Comparison of ENCODE assay signal across 10 mouse cellular contexts in genomic region chr2:27321431-27321875, GRCm38 (mm10).
DNase-seq lines count a peak whose midpoint lies in the region; ATAC-seq and TF ChIP-seq lines count a peak whose summit lies in the region.
"Had no signal": no experiment of that assay in that cellular context is flagged by ENCODE, and none has a peak within 500 bp of the region (broad histone marks: within the 10 kb centered on the region; RNA-seq: fewer than 3 reads in every experiment).

No protein-coding gene starts in this region.

- peak overlapping the region; percentile 66 for H3K27ac ChIP-seq in hindbrain, embryonic 12.5 days
- H3K27ac ChIP-seq in layer of hippocampus, adult 2 months, result no peak overlapping the region
- H3K27ac ChIP-seq in liver, embryonic 12.5 days, result no peak overlapping the region
- H3K27ac ChIP-seq: kidney, postnatal 0 days; liver, embryonic 13.5 days had no signal

- no peaks in the 10 kb centered on the region for H3K9me3 ChIP-seq in E14TG2a.4 (ENCODE audit: low read length)
- H3K9me3 ChIP-seq in hindbrain, embryonic 12.5 days (replicated peaks), result no peaks in the 10 kb centered on the region
- no peaks in the 10 kb centered on the region for H3K9me3 ChIP-seq in liver, embryonic 12.5 days (replicated peaks)
- H3K9me3 ChIP-seq: liver, embryonic 13.5 days had no signal

- peaks cover 11% of the 10 kb centered on the region; the same call in 1 of the 2 replicates for H3K36me3 ChIP-seq in E14TG2a.4 (ENCODE audit: insufficient read depth, low read length)
- peaks cover 2% of the 10 kb centered on the region; the same call in 1 of the 2 replicates for H3K36me3 ChIP-seq in hindbrain, embryonic 12.5 days
- H3K36me3 ChIP-seq in liver, embryonic 12.5 days, result no peaks in the 10 kb centered on the region
- H3K36me3 ChIP-seq: liver, embryonic 13.5 days had no signal

- 0 out of 2 replicates have a peak overlapping the region, but pooled peaks have one; percentile 20 for H3K4me3 ChIP-seq in E14TG2a.4 (replicated peaks; ENCODE audit: low read length)
- H3K4me3 ChIP-seq in hindbrain, embryonic 12.5 days, result no peak overlapping the region
- no peak overlapping the region for H3K4me3 ChIP-seq in layer of hippocampus, adult 2 months
- H3K4me3 ChIP-seq in liver, embryonic 12.5 days, result no peak overlapping the region
- H3K4me3 ChIP-seq: liver, embryonic 13.5 days had no signal

- H3K27me3 ChIP-seq in E14TG2a.4 (ENCODE audit: insufficient read depth, low read length), result no peaks in the 10 kb centered on the region
- H3K27me3 ChIP-seq in hindbrain, embryonic 12.5 days, result no peaks in the 10 kb centered on the region
- H3K27me3 ChIP-seq in liver, embryonic 12.5 days (replicated peaks), result no peaks in the 10 kb centered on the region
- H3K27me3 ChIP-seq: liver, embryonic 13.5 days had no signal

- no peak overlapping the region for H3K9ac ChIP-seq in hindbrain, embryonic 12.5 days
- no peak overlapping the region for H3K9ac ChIP-seq in liver, embryonic 12.5 days
- H3K9ac ChIP-seq: liver, embryonic 13.5 days had no signal

- peaks cover 64% of the 10 kb centered on the region for H3K4me1 ChIP-seq in E14TG2a.4 (replicated peaks; ENCODE audit: low read depth, low read length)
- peaks cover 69% of the 10 kb centered on the region for H3K4me1 ChIP-seq in hindbrain, embryonic 12.5 days
- peaks cover 48% of the 10 kb centered on the region for H3K4me1 ChIP-seq in liver, embryonic 12.5 days

- peak; percentile 48 for ATAC-seq in hindbrain, embryonic 12.5 days (ENCODE audit: low FRiP score)
- no peak for ATAC-seq in liver, embryonic 12.5 days

- peak; percentile 63 for DNase-seq in adrenal gland, adult 2 months
- DNase-seq in adrenal gland, adult 8-10 months, result no peak
- DNase-seq in embryo, embryonic 10.5 days (ENCODE audit: low spot score), result peak; percentile 32
- DNase-seq in layer of hippocampus, adult 2 months (ENCODE audit: low spot score in 2 of 2), result no peak
- no peak for DNase-seq in kidney, postnatal 14 days
- DNase-seq: liver, embryonic 13.5 days had no signal

- WGBS in hindbrain, embryonic 12.5 days, result 9% methylated on average over 6 of the region's 6 CpGs
- 67% methylated on average over 6 of the region's 6 CpGs for WGBS in liver, embryonic 12.5 days (ENCODE audit: insufficient replicate concordance)

- no peak for TF ChIP-seq CTCF in E14TG2a.4 (conservative IDR thresholded peaks at IDR 0.05; ENCODE audit: low read length)
- TF ChIP-seq CTCF in layer of hippocampus, adult 2 months (conservative IDR thresholded peaks at IDR 0.05), result no peak

- no peak overlapping the region for H3K4me2 ChIP-seq in hindbrain, embryonic 12.5 days (replicated peaks)
- H3K4me2 ChIP-seq in liver, embryonic 12.5 days, result no peak overlapping the region
- H3K4me2 ChIP-seq: liver, embryonic 13.5 days had no signal

Comparison
In these comparisons a context has a peak if more than half of its experiments do, and no peak if none do; other contexts are left out.
1. DNase-seq: peak in adrenal gland, adult 2 months (single experiment) and embryo, embryonic 10.5 days (single experiment); none in adrenal gland, adult 8-10 months (single experiment), layer of hippocampus, adult 2 months (0 of 2) and kidney, postnatal 14 days (single experiment).